Mouse (Mus musculus) adrenal gland, adult 2 months (tissue): Measurements from ENCODE around the gene Dda1. TPM values are rescaled to one million over a fixed set of nuclear protein-coding genes. Genes with fewer than 3 reads are reported as not detected.

Source experiments
- polyA plus RNA-seq: library from polyadenylated mRNA; depleted of rRNA; stranded (reverse); fragments of >200 nt; gene quantifications from 2 replicates; pipeline ENCODE4 v1.2.3, GENCODE M21; 2012; rRNA removed
- total RNA-seq, 2 experiments: library from RNA; stranded (reverse); gene quantifications; 2 replicates each; pipeline ENCODE4 v1.2.3; 2021

The Dda1 gene
- total and polyA plus RNA-seq, 3 experiments = 54.7 to 149 (median 76.7) TPM

Other genes with a start within 250 kb of the Dda1 start
- 10 to 100 TPM; 32.6 to 34.1 TPM for gene Myo9b, start 196.5 kb upstream of the Dda1 start, total RNA-seq
- 19.2 and 24.3 TPM in 2 replicates for gene Myo9b, start 196.5 kb upstream of the Dda1 start, polyA plus RNA-seq
- 10 to 100 TPM; 12.7 to 19.5 TPM for gene Haus8, start 196.3 kb upstream of the Dda1 start, total RNA-seq
- 3.7 and 4.7 TPM in 2 replicates for gene Haus8, start 196.3 kb upstream of the Dda1 start, polyA plus RNA-seq
- gene Use1, start 102.4 kb upstream of the Dda1 start, total RNA-seq = 100 to 1,000 TPM; 167 to 218 TPM
- 69.3 and 79.6 TPM in 2 replicates for gene Use1, start 102.4 kb upstream of the Dda1 start, polyA plus RNA-seq
- gene Ocel1, start 97.9 kb upstream of the Dda1 start, total RNA-seq = 10 to 100 TPM; 16.5 to 17.8 TPM
- gene Ocel1, start 97.9 kb upstream of the Dda1 start, polyA plus RNA-seq = 32.1 and 36.1 TPM in 2 replicates
- 10 to 100 TPM; 49.7 to 71.5 TPM for gene Nr2f6, start 87.2 kb upstream of the Dda1 start, total RNA-seq
- 335 and 389 TPM in 2 replicates for gene Nr2f6, start 87.2 kb upstream of the Dda1 start, polyA plus RNA-seq
- gene Ushbp1, start 73.4 kb upstream of the Dda1 start, total RNA-seq = 10 to 100 TPM; 11.9 to 16.8 TPM
- gene Ushbp1, start 73.4 kb upstream of the Dda1 start, polyA plus RNA-seq = 40.1 and 58.8 TPM in 2 replicates
- 100 to 1,000 TPM; 106 to 119 TPM for gene Babam1, start 72.3 kb upstream of the Dda1 start, total RNA-seq
- gene Babam1, start 72.3 kb upstream of the Dda1 start, polyA plus RNA-seq = 143 and 164 TPM in 2 replicates
- under 1 TPM; 0.48 to 0.58 TPM for gene Ankle1, start 63.2 kb upstream of the Dda1 start, total RNA-seq
- 3.4 and 4.2 TPM in 2 replicates for gene Ankle1, start 63.2 kb upstream of the Dda1 start, polyA plus RNA-seq
- gene Abhd8, start 5.5 kb upstream of the Dda1 start, total RNA-seq = 10 to 100 TPM; 52.1 to 64.4 TPM
- 220 and 223 TPM in 2 replicates for gene Abhd8, start 5.5 kb upstream of the Dda1 start, polyA plus RNA-seq
- gene Mrpl34, start 4.2 kb upstream of the Dda1 start, total RNA-seq = 100 to 1,000 TPM; 130 to 133 TPM
- gene Mrpl34, start 4.2 kb upstream of the Dda1 start, polyA plus RNA-seq = 230 and 261 TPM in 2 replicates
- gene Ano8, start 16.8 kb downstream of the Dda1 start, total RNA-seq = 10 to 100 TPM in 1 of 2 experiments, 1 to 10 TPM in 1; 9.9 to 16.4 TPM
- gene Ano8, start 16.8 kb downstream of the Dda1 start, polyA plus RNA-seq = 44.9 and 54.6 TPM in 2 replicates
- 10 to 100 TPM; 15.6 to 26.7 TPM for gene Gtpbp3, start 18.9 kb downstream of the Dda1 start, total RNA-seq
- gene Gtpbp3, start 18.9 kb downstream of the Dda1 start, polyA plus RNA-seq = 58.3 and 77.4 TPM in 2 replicates
- 100 to 1,000 TPM; 198 to 219 TPM for gene Plvap, start 42.6 kb downstream of the Dda1 start, total RNA-seq
- gene Plvap, start 42.6 kb downstream of the Dda1 start, polyA plus RNA-seq = 559 and 580 TPM in 2 replicates
- not detected for gene Ccdc194, start 56.5 kb downstream of the Dda1 start, total RNA-seq
- gene Ccdc194, start 56.5 kb downstream of the Dda1 start, polyA plus RNA-seq = not detected in 2 replicates
- gene Bst2, start 68.3 kb downstream of the Dda1 start, total RNA-seq = 10 to 100 TPM; 63.1 to 98.6 TPM
- 457 and 528 TPM in 2 replicates for gene Bst2, start 68.3 kb downstream of the Dda1 start, polyA plus RNA-seq
- 10 to 100 TPM; 64.7 to 74.4 TPM for gene Mvb12a, start 73.7 kb downstream of the Dda1 start, total RNA-seq
- 230 and 237 TPM in 2 replicates for gene Mvb12a, start 73.7 kb downstream of the Dda1 start, polyA plus RNA-seq
- gene Tmem221, start 89.7 kb downstream of the Dda1 start, total RNA-seq = 1 to 10 TPM; 4.1 to 6.8 TPM
- 31.6 and 35.2 TPM in 2 replicates for gene Tmem221, start 89.7 kb downstream of the Dda1 start, polyA plus RNA-seq
- gene Nxnl1, start 97.4 kb downstream of the Dda1 start, total RNA-seq = 1 to 10 TPM; 1.2 to 1.6 TPM
- gene Nxnl1, start 97.4 kb downstream of the Dda1 start, polyA plus RNA-seq = 0.26 and 0.54 TPM in 2 replicates
- gene Slc27a1, start 99.7 kb downstream of the Dda1 start, total RNA-seq = 100 to 1,000 TPM; 195 to 212 TPM
- gene Slc27a1, start 99.7 kb downstream of the Dda1 start, polyA plus RNA-seq = 479 and 725 TPM in 2 replicates
- 100 to 1,000 TPM; 125 to 142 TPM for gene Pgls, start 123.0 kb downstream of the Dda1 start, total RNA-seq
- gene Pgls, start 123.0 kb downstream of the Dda1 start, polyA plus RNA-seq = 675 and 694 TPM in 2 replicates
- gene Fam129c, start 128.4 kb downstream of the Dda1 start, total RNA-seq = 1 to 10 TPM; 2.1 to 2.5 TPM
- 2.0 and 2.5 TPM in 2 replicates for gene Fam129c, start 128.4 kb downstream of the Dda1 start, polyA plus RNA-seq
- 10 to 100 TPM; 53.3 to 60.8 TPM for gene Colgalt1, start 141.8 kb downstream of the Dda1 start, total RNA-seq
- gene Colgalt1, start 141.8 kb downstream of the Dda1 start, polyA plus RNA-seq = 201 and 217 TPM in 2 replicates
- 10 to 100 TPM in 1 of 2 experiments, 1 to 10 TPM in 1; 6.0 to 10.5 TPM for gene Unc13a, start 202.6 kb downstream of the Dda1 start, total RNA-seq
- gene Unc13a, start 202.6 kb downstream of the Dda1 start, polyA plus RNA-seq = 4.4 and 6.3 TPM in 2 replicates
- gene Jak3, start 207.1 kb downstream of the Dda1 start, total RNA-seq = 10 to 100 TPM in 1 of 2 experiments, 1 to 10 TPM in 1; 9.4 to 19.0 TPM
- 32.3 and 44.2 TPM in 2 replicates for gene Jak3, start 207.1 kb downstream of the Dda1 start, polyA plus RNA-seq
- 1 to 10 TPM; 7.1 to 7.5 TPM for gene Insl3, start 220.0 kb downstream of the Dda1 start, total RNA-seq
- gene Insl3, start 220.0 kb downstream of the Dda1 start, polyA plus RNA-seq = 39.2 and 39.3 TPM in 2 replicates
- 1 to 10 TPM; 4.4 to 5.7 TPM for gene B3gnt3, start 232.6 kb downstream of the Dda1 start, total RNA-seq
- 14.4 and 17.5 TPM in 2 replicates for gene B3gnt3, start 232.6 kb downstream of the Dda1 start, polyA plus RNA-seq